22 mouse cellular contexts compared by ENCODE assay signal in genomic region chr4:117545448-117545847, GRCm38 (mm10).
"Had no signal": no experiment of that assay in that cellular context is flagged by ENCODE, and none has a peak within 500 bp of the region (broad histone marks: within the 10 kb centered on the region; RNA-seq: fewer than 3 reads in every experiment).

No protein-coding gene starts in this region.

- H3K27me3 ChIP-seq: lung, embryonic 15.5 days; neural tube, embryonic 13.5 days had no signal

- H3K36me3 ChIP-seq: lung, embryonic 15.5 days; neural tube, embryonic 13.5 days had no signal

- H3K27ac ChIP-seq: kidney, postnatal 0 days; layer of hippocampus, adult 2 months; left cerebral cortex, adult 2 months; liver, embryonic 14.5 days; lung, embryonic 15.5 days; neural tube, embryonic 13.5 days had no signal

- ATAC-seq: intestine, postnatal 0 days had no signal

- H3K4me1 ChIP-seq: lung, embryonic 15.5 days; neural tube, embryonic 13.5 days had no signal

- H3K9ac ChIP-seq: liver, embryonic 14.5 days; lung, embryonic 15.5 days; neural tube, embryonic 13.5 days had no signal

- H3K4me2 ChIP-seq: liver, embryonic 11.5 days; lung, embryonic 15.5 days; midbrain, embryonic 11.5 days; neural tube, embryonic 13.5 days had no signal

- DNase-seq: kidney, adult 2 months; kidney, postnatal 25 days; layer of hippocampus, adult 9-11 months; lung, adult 18-20 months; lung, postnatal 14 days; lung, postnatal 4 days; midbrain, embryonic 14.5 days; retina, postnatal 1 day; right cerebral cortex, postnatal 25 days; spleen, adult 18-20 months; thymus, adult 18-20 months; thymus, postnatal 14 days had no signal

- H3K4me3 ChIP-seq: layer of hippocampus, adult 2 months; left cerebral cortex, adult 2 months; lung, embryonic 15.5 days; myocyte; neural tube, embryonic 13.5 days had no signal

- H3K9me3 ChIP-seq: lung, embryonic 15.5 days; neural tube, embryonic 13.5 days had no signal
